In genomic region chr2:58565267-58565666, GRCm38 (mm10) we compare ENCODE assay signal across 8 mouse cellular contexts. TPM values are rescaled to one million over a fixed set of nuclear protein-coding genes. Genes with fewer than 3 reads are reported as not detected.
A peak's percentile ranks its signal among the peaks of the same experiment; 100 is the strongest.
DNase-seq lines count a peak whose midpoint lies in the region; ATAC-seq lines count a peak whose summit lies in the region.

No protein-coding gene starts in this region.

- WGBS in hindbrain, embryonic 14.5 days, result 39% methylated on average over 6 of the region's 6 CpGs
- WGBS in liver, embryonic 11.5 days, result 65% methylated on average over 6 of the region's 6 CpGs

- no peak overlapping the region for H3K27ac ChIP-seq in brown adipose tissue, adult 24 weeks (replicated peaks; ENCODE audit: low read depth, low read length)
- no peak overlapping the region for H3K27ac ChIP-seq in hindbrain, embryonic 14.5 days
- H3K27ac ChIP-seq in liver, embryonic 11.5 days (ENCODE audit: low read depth, low read length), result no peak overlapping the region

- no peak for ATAC-seq in hindbrain, embryonic 14.5 days (ENCODE audit: low FRiP score)
- ATAC-seq in liver, embryonic 11.5 days (replicated peaks; ENCODE audit: low FRiP score), result no peak

- H3K36me3 ChIP-seq in hindbrain, embryonic 14.5 days (replicated peaks; ENCODE audit: control insufficient read depth, insufficient read depth), result no peaks in the 10 kb centered on the region
- no peaks in the 10 kb centered on the region for H3K36me3 ChIP-seq in liver, embryonic 11.5 days (ENCODE audit: control insufficient read depth, insufficient read depth, low read length)

- peaks cover 35% of the 10 kb centered on the region for H3K4me1 ChIP-seq in brown adipose tissue, adult 24 weeks (ENCODE audit: control insufficient read depth, insufficient read depth, insufficient read length, low read length)
- H3K4me1 ChIP-seq in hindbrain, embryonic 14.5 days (replicated peaks; ENCODE audit: control insufficient read depth, insufficient read depth, low read length), result peaks cover 39% of the 10 kb centered on the region
- peaks cover 21% of the 10 kb centered on the region for H3K4me1 ChIP-seq in liver, embryonic 11.5 days (replicated peaks; ENCODE audit: control insufficient read depth, insufficient read depth, low read length)

- H3K4me2 ChIP-seq in hindbrain, embryonic 14.5 days (replicated peaks), result peak overlapping the region; percentile 57
- H3K4me2 ChIP-seq in liver, embryonic 11.5 days, result peak overlapping the region; percentile 80

- peak overlapping the region; percentile 86 for H3K9ac ChIP-seq in hindbrain, embryonic 14.5 days
- H3K9ac ChIP-seq in liver, embryonic 11.5 days (ENCODE audit: low read depth, low read length), result no peak overlapping the region

- H3K27me3 ChIP-seq in hindbrain, embryonic 14.5 days (ENCODE audit: control insufficient read depth, insufficient read depth, low read length), result no peaks in the 10 kb centered on the region
- 0 out of 2 replicates have a peak, but pooled peaks cover 2% of the 10 kb centered on the region for H3K27me3 ChIP-seq in liver, embryonic 11.5 days (replicated peaks; ENCODE audit: control insufficient read depth, insufficient read depth, low read length)

- peak; percentile 60 for DNase-seq in Muller cell, postnatal 12 days (ENCODE audit: inconsistent ontology term)
- peak; percentile 39 to 56 for DNase-seq in frontal cortex, postnatal 10 days (ENCODE audit: low spot score in 2 of 2)
- DNase-seq in hindbrain, embryonic 14.5 days (ENCODE audit: low spot score), result no peak
- DNase-seq in liver, embryonic 11.5 days (ENCODE audit: low spot score), result no peak
- DNase-seq in right cerebral cortex, adult 18-20 months, result peak; percentile 78
- no peak for DNase-seq in thymus, adult 18-20 months
- no peak for DNase-seq in thymus, postnatal 25 days

- H3K9me3 ChIP-seq in hindbrain, embryonic 14.5 days (ENCODE audit: control insufficient read depth, low read length), result no peaks in the 10 kb centered on the region
- H3K9me3 ChIP-seq in liver, embryonic 11.5 days (ENCODE audit: control insufficient read depth, low read length), result no peaks in the 10 kb centered on the region

- H3K4me3 ChIP-seq in brown adipose tissue, adult 24 weeks (ENCODE audit: insufficient read depth, low read depth, low read length), result peak overlapping the region; percentile 22
- H3K4me3 ChIP-seq in hindbrain, embryonic 14.5 days (replicated peaks; ENCODE audit: low read length), result peak overlapping the region; percentile 70
- peak overlapping the region; percentile 78 for H3K4me3 ChIP-seq in liver, embryonic 11.5 days (ENCODE audit: low read depth, low read length)

RNA-seq across cellular contexts. Expression of gene Acvr1, which starts 1.7 kb away (rescaled TPM):
- 5.0 and 7.7 TPM in 2 replicates for polyA plus RNA-seq in brown adipose tissue, adult 24 weeks (2012; ENCODE audit: insufficient read depth, insufficient read length, missing spikeins)
- 7.5 and 8.7 TPM in 2 replicates for polyA plus RNA-seq in hindbrain, embryonic 14.5 days (2014; fragmentation: Nextera tagmentation; extraction: Ambion mirVana)
- polyA plus RNA-seq in liver, embryonic 11.5 days (2014; fragmentation: Nextera tagmentation; extraction: Ambion mirVana), result 6.2 and 6.3 TPM in 2 replicates

RNA-seq across cellular contexts. Expression of gene Upp2, which starts 1.8 kb away (rescaled TPM):
- 17.8 and 18.8 TPM in 2 replicates for polyA plus RNA-seq in brown adipose tissue, adult 24 weeks (2012; ENCODE audit: insufficient read depth, insufficient read length, missing spikeins)
- polyA plus RNA-seq in hindbrain, embryonic 14.5 days (2014; fragmentation: Nextera tagmentation; extraction: Ambion mirVana), result 16.1 and 17.5 TPM in 2 replicates
- polyA plus RNA-seq in liver, embryonic 11.5 days (2014; fragmentation: Nextera tagmentation; extraction: Ambion mirVana), result 4.8 and 5.4 TPM in 2 replicates

Comparison
In these comparisons a context has a peak if more than half of its experiments do, and no peak if none do; other contexts are left out.
1. DNase-seq: peak in Muller cell, postnatal 12 days (single experiment), frontal cortex, postnatal 10 days (2 of 2) and right cerebral cortex, adult 18-20 months (single experiment); none in hindbrain, embryonic 14.5 days (single experiment), liver, embryonic 11.5 days (single experiment), thymus, adult 18-20 months (0 of 2) and thymus, postnatal 25 days (single experiment).
2. H3K4me3 ChIP-seq: peak in every context shown above with its lines; median percentile 78 in liver, embryonic 11.5 days; 70 in hindbrain, embryonic 14.5 days; 22 in brown adipose tissue, adult 24 weeks.